Mouse (Mus musculus): ENCODE data around the gene Enpp4. TPM values are rescaled to one million over a fixed set of nuclear protein-coding genes. Genes with fewer than 3 reads are reported as not detected.

Gene Enpp4
- polyA plus RNA-seq (2012; rRNA removed): 2.9 and 3.1 TPM in 2 replicates

GRCm38 (mm10) chr17:44105287-44106138 lies at the start of gene Enpp4:
Gene Enpp4, minus strand, starts transcription at chr17:44105809.

DNA sequence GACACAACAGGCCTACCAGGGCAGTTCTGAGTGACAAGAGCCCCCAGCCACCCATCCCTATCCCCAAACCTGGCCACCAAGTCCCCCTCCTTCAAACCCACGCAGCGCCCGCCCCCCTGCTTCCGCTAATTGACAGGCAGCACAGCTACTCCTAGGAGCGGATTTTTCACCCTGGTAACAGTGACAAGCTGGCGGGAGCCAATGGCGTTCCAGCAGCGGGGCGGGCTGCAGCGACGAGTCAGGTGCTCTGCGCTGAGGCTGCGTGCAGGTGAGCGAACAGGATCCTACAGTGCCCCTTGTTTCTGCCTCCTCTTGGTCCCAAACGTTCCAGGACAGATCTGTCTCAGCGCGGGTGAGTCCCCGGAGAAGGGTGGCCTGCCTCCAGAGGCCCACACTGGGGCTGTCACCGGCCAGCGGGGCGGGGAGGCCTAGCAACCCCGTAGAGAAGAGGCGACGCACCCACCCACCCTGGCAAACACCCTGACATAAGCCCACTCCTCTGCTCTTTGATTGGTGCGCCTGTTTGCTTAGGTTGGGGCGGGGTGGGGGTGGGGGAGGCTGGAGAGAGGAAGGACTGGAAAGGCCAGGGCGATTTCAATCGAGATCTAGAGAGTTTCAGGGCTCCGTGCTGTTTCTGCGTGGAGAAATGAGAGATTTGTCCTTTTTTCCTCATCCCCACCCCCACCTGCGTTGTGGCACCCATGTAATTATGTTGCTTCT lies 26.8 kb downstream of the Enpp4 start, which contains the start of gene Enpp5:
Enpp5 (plus strand) TSS at position 183 of the 720 bp plus-strand sequence.

Other genes with a start within 250 kb of the Enpp4 start
- 4.0 and 4.4 TPM in 2 replicates for gene Enpp5, start 27.0 kb downstream of the Enpp4 start, polyA plus RNA-seq (2012; rRNA removed)
- 0.35 and 0.38 TPM in 2 replicates for gene Clic5, start 82.8 kb upstream of the Enpp4 start, polyA plus RNA-seq (2012; rRNA removed)